Mouse (Mus musculus): ENCODE data around the gene Wdr61.

DNA sequence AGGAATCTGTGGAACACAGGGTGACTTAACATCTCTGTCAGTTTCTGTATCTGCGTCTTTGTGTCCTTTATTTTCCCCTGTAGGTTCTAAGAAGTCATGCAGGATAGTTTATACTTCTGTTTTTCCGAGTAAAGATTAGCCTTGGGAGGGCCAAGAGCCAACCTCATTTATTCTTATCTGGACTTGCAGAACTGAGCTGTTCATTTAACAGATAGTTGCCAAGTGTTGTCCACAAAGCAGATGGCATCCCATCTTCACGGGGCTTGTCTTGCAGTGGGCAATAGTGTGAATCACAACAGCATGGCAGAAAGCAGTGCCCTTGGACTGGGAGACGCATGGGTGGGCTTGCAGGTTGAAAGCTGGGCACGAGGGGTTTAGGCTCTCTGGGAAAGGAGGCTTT, 30.0 kb downstream of the Wdr61 start:
- TF ChIP-seq CTCF (IDR thresholded peaks at IDR 0.05; ENCODE audit: borderline replicate concordance, control insufficient read depth, extremely low read depth, insufficient read depth, low read length, poor library complexity) (no peak), POLR2A (IDR thresholded peaks at IDR 0.05; ENCODE audit: control insufficient read depth, extremely low read depth, insufficient read depth, low read length, poor library complexity) (no peak)

Measured in thymus, adult 2 months (tissue).